ENCODE assay signal across 8 mouse cellular contexts in the genomic region with DNA sequence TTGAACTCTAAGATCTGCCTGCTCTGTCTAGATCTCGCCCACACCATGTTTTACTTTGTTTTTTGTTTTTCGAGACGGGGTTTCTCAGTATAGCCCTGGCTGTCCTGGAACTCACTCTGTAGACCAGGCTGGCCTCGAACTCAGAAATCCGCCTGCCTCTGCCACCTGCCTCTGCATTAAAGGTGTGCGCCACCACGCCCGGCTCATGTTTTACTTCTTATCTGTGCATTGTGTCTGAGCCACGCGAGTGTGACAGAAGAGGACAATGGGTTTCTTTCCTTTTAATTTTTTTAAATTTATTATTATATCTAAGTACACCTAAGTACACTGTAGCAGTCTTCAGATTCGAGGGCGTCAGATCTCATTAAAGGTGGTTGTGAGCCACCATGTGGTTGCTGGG. TPM values are rescaled to one million over a fixed set of nuclear protein-coding genes. Genes with fewer than 3 reads are reported as not detected.
A peak's percentile ranks its signal among the peaks of the same experiment; 100 is the strongest.
DNase-seq lines count a peak whose midpoint lies in the region; ATAC-seq and TF ChIP-seq lines count a peak whose summit lies in the region.

No protein-coding gene starts in this region.

- ATAC-seq in heart, embryonic 15.5 days (replicated peaks; ENCODE audit: insufficient number of reproducible peaks, insufficient read depth, low FRiP score, low read depth): no peak; the same call in 1 of the 2 replicates
- ATAC-seq in liver, postnatal 0 days: no peak

- H3K27me3 ChIP-seq in E14TG2a.4 (ENCODE audit: insufficient read depth, low read length): no peaks in the 10 kb centered on the region
- H3K27me3 ChIP-seq in heart, embryonic 15.5 days: no peaks in the 10 kb centered on the region
- H3K27me3 ChIP-seq in liver, postnatal 0 days (ENCODE audit: insufficient read depth, low read length): no peaks in the 10 kb centered on the region

- TF ChIP-seq CTCF in E14TG2a.4 (conservative IDR thresholded peaks at IDR 0.05; ENCODE audit: low read length): no peak
- TF ChIP-seq CTCF in liver, postnatal 0 days (IDR thresholded peaks at IDR 0.05; ENCODE audit: low read depth): no peak

- TF ChIP-seq EP300 in liver, postnatal 0 days (IDR thresholded peaks at IDR 0.05; ENCODE audit: low read depth): no peak

- H3K4me2 ChIP-seq in heart, embryonic 15.5 days: peak overlapping the region; percentile 82
- peak overlapping the region; percentile 93 for H3K4me2 ChIP-seq in liver, postnatal 0 days (ENCODE audit: low read depth, low read length)

- peak overlapping the region; percentile 89 for H3K9ac ChIP-seq in heart, embryonic 15.5 days
- H3K9ac ChIP-seq in liver, postnatal 0 days (replicated peaks): peak overlapping the region; percentile 91

- peaks cover 38% of the 10 kb centered on the region for H3K4me1 ChIP-seq in E14TG2a.4 (replicated peaks; ENCODE audit: low read depth, low read length)
- H3K4me1 ChIP-seq in heart, embryonic 15.5 days (replicated peaks): peaks cover 19% of the 10 kb centered on the region
- H3K4me1 ChIP-seq in liver, postnatal 0 days (ENCODE audit: insufficient read depth): peaks cover 25% of the 10 kb centered on the region

- H3K36me3 ChIP-seq in E14TG2a.4 (ENCODE audit: insufficient read depth, low read length): peaks cover 25% of the 10 kb centered on the region
- H3K36me3 ChIP-seq in heart, embryonic 15.5 days: no peaks in the 10 kb centered on the region
- no peaks in the 10 kb centered on the region for H3K36me3 ChIP-seq in liver, postnatal 0 days (replicated peaks; ENCODE audit: insufficient read depth, low read length)

- peak; percentile 88 for DNase-seq in heart, adult 11 months
- no peak for DNase-seq in heart, postnatal 14 days
- no peak for DNase-seq in liver, postnatal 0 days
- no peak for DNase-seq in embryo, embryonic 11 days
- no peak for DNase-seq in right cerebral cortex, postnatal 4 days
- no peak for DNase-seq in thymus, postnatal 4 days

- H3K27ac ChIP-seq in heart, embryonic 15.5 days: peak overlapping the region; percentile 90
- peak overlapping the region; percentile 96 for H3K27ac ChIP-seq in liver, postnatal 0 days (ENCODE audit: low read depth)

- no peaks in the 10 kb centered on the region for H3K9me3 ChIP-seq in E14TG2a.4 (ENCODE audit: low read length)
- H3K9me3 ChIP-seq in heart, embryonic 15.5 days (replicated peaks): no peaks in the 10 kb centered on the region
- H3K9me3 ChIP-seq in liver, postnatal 0 days (ENCODE audit: low read length): no peaks in the 10 kb centered on the region

- 34% methylated on average over 12 of the region's 12 CpGs for WGBS in heart, embryonic 15.5 days
- 33% methylated on average over 12 of the region's 12 CpGs for WGBS in liver, postnatal 0 days (ENCODE audit: insufficient replicate concordance)

- intact Hi-C loops in heart, postnatal 14 days (cut with DNase I): loop anchor here (2.0 kb wide), 1 partner anchor 34 kb away; no protein-coding TSS in a partner anchor

- peak overlapping the region; percentile 89 for H3K4me3 ChIP-seq in E14TG2a.4 (replicated peaks; ENCODE audit: low read length)
- peak overlapping the region; percentile 91 for H3K4me3 ChIP-seq in heart, embryonic 15.5 days
- peak overlapping the region; percentile 82 for H3K4me3 ChIP-seq in liver, postnatal 0 days (ENCODE audit: low read depth, low read length)

RNA-seq across cellular contexts. Expression of gene Dpp9, which starts 0.5 kb away (rescaled TPM):
- 10 to 100 TPM; 32.8 to 36.6 TPM for total RNA-seq in heart, postnatal 14 days (2021)
- 19.7 and 25.7 TPM in 2 replicates for polyA plus RNA-seq in heart, embryonic 15.5 days (2015; fragmentation: Nextera tagmentation; extraction: Ambion mirVana)
- polyA plus RNA-seq in liver, postnatal 0 days (2015; fragmentation: Nextera tagmentation; extraction: Ambion mirVana): 10.2 and 12.1 TPM in 2 replicates

RNA-seq across cellular contexts. Expression of gene Mydgf, which starts 35.5 kb away (rescaled TPM):
- 10 to 100 TPM; 33.2 to 34.6 TPM for total RNA-seq in heart, postnatal 14 days (2021)
- 62.3 and 80.2 TPM in 2 replicates for polyA plus RNA-seq in heart, embryonic 15.5 days (2015; fragmentation: Nextera tagmentation; extraction: Ambion mirVana)
- 45.8 and 49.8 TPM in 2 replicates for polyA plus RNA-seq in liver, postnatal 0 days (2015; fragmentation: Nextera tagmentation; extraction: Ambion mirVana)

RNA-seq across cellular contexts. Expression of gene Fem1a, which starts 37.4 kb away (rescaled TPM):
- 10 to 100 TPM; 90.4 to 94.6 TPM for total RNA-seq in heart, postnatal 14 days (2021)
- 19.4 and 22.5 TPM in 2 replicates for polyA plus RNA-seq in heart, embryonic 15.5 days (2015; fragmentation: Nextera tagmentation; extraction: Ambion mirVana)
- polyA plus RNA-seq in liver, postnatal 0 days (2015; fragmentation: Nextera tagmentation; extraction: Ambion mirVana): 5.1 and 5.2 TPM in 2 replicates

RNA-seq across cellular contexts. Expression of gene Tnfaip8l1, which starts 57.0 kb away (rescaled TPM):
- 1 to 10 TPM; 3.5 to 5.1 TPM for total RNA-seq in heart, postnatal 14 days (2021)
- polyA plus RNA-seq in heart, embryonic 15.5 days (2015; fragmentation: Nextera tagmentation; extraction: Ambion mirVana): 6.7 and 9.2 TPM in 2 replicates
- 2.8 and 3.3 TPM in 2 replicates for polyA plus RNA-seq in liver, postnatal 0 days (2015; fragmentation: Nextera tagmentation; extraction: Ambion mirVana)

RNA-seq across cellular contexts. Expression of gene Ticam1, which starts 57.3 kb away (rescaled TPM):
- 10 to 100 TPM in 1 of 2 experiments, 1 to 10 TPM in 1; 9.5 to 11.4 TPM for total RNA-seq in heart, postnatal 14 days (2021)
- 6.9 and 8.3 TPM in 2 replicates for polyA plus RNA-seq in heart, embryonic 15.5 days (2015; fragmentation: Nextera tagmentation; extraction: Ambion mirVana)
- polyA plus RNA-seq in liver, postnatal 0 days (2015; fragmentation: Nextera tagmentation; extraction: Ambion mirVana): 2.6 and 3.1 TPM in 2 replicates
